Mouse (Mus musculus) forebrain, embryonic 10.5 days (tissue): ENCODE results near the gene Fbxw2. TPM values are rescaled to one million over a fixed set of nuclear protein-coding genes. Genes with fewer than 3 reads are reported as not detected.
"Not testable (repeated sequence)": the region's sequence is repeated elsewhere in the genome, so short reads cannot be mapped to it uniquely, and the experiment has no call there.

ENCODE experiments used
- DNase-seq: peaks from one replicate; pipeline ENCODE4 v3.0.0-alpha.2; 2017; ENCODE audit warnings: low spot score; ENCODE audit errors: extremely low spot score
- H3K27ac ChIP-seq: fragments of 300-500 bp; sonication (generic); 2 replicates; pipeline ENCODE4 v1.5.1; 2016; ENCODE audit warnings: mild to moderate bottlenecking
- H3K27me3 ChIP-seq: fragments of 300-500 bp; sonication (generic); 2 replicates; pipeline ENCODE4 v1.6.1; 2016; ENCODE audit warnings: mild to moderate bottlenecking; ENCODE audit not compliant: poor library complexity, severe bottlenecking
- H3K36me3 ChIP-seq: fragments of 300-500 bp; sonication (generic); replicated peaks from 2 replicates; pipeline ENCODE4 v1.6.1; 2016; ENCODE audit warnings: mild to moderate bottlenecking, moderate library complexity
- H3K4me1 ChIP-seq: fragments of 300-500 bp; sonication (generic); 2 replicates; pipeline ENCODE4 v1.6.1; 2016
- H3K4me3 ChIP-seq: fragments of 300-500 bp; sonication (generic); 2 replicates; pipeline ENCODE4 v1.5.1; 2016; ENCODE audit warnings: mild to moderate bottlenecking, moderate library complexity
- H3K9me3 ChIP-seq: fragments of 300-500 bp; sonication (generic); 2 replicates; pipeline ENCODE4 v1.6.1; 2016; ENCODE audit warnings: mild to moderate bottlenecking, moderate library complexity
- WGBS: fragments of 180-500 bp; shearing (Covaris S2); methylation state at CpG from one replicate; pipeline ENCODE4 v1.1.7; 2016; 5-methylcytosine and 5-hydroxymethylcytosine counted together
- polyA plus RNA-seq: library from polyadenylated mRNA; unstranded; fragments of >200 nt; fragmentation: Nextera tagmentation; extraction: Ambion mirVana; gene quantifications from 2 replicates; pipeline ENCODE4 v1.2.1, GENCODE M21; 2016

The Fbxw2 gene
- polyA plus RNA-seq, 1 experiment from 2014 or later, result 80.9 TPM

DNA sequence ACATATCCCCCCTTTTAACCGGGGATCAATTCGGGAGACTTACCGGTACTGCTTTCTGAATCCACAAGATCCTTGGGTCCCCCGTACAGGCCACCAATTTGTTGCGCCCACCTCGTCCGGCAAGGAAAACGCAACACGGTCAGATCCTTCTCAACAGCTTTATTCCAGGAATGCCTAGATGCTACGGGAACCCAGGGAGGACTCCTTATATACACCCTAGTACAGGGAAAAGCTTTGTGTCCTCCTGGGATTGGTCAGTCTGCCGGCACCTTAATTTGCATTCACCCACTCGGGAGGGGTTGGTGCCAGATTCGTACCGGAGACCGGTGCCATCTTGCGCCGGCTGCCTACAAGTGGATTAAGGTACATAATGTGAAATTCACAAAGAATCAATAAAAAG lies 7.5 kb upstream of the Fbxw2 start:
- Histone ChIP-seq H3K36me3 (no peaks in the 10 kb centered on the region), H3K27ac (no peak overlapping the region), H3K4me3 (no peak overlapping the region), H3K4me1 (no peaks in the 10 kb centered on the region), H3K9me3 (peaks cover 15% of the 10 kb centered on the region; the same call in 1 of the 2 replicates), H3K27me3 (no peaks in the 10 kb centered on the region)
- DNase-seq, result no peak
- WGBS, result 91% methylated on average over 17 of the region's 17 CpGs

DNA sequence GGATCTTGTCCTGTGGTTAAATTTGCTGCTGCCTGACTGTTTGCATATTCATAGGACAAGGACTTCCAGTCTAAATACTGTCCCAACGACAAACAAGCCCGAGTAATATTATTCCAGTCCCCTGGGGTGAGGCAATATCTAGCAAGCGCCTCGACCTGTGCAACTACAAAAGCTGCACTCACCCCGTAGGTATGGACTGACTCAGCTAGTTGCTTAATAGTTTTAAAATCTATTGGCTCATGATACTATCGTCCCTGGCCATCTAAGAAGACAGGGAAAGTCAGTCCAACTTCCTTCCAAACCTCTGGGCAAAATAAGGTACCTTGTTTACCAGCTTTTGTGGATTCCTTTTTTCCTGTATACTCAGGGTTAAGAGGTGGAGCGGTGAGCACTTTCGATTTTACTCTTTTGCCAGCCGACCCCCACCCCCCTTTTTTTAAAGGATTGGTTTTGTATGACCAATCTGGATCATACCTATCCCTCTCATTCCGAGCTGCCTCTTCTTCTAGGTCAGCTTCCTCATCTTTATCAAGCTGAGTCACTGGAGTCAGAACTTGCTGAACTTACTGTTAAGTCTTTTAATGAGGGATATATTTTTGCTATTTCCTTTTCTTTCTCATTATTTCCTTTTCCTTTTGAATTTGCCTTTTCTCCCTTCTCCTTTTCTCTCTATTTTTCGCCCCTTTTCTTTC lies 6.8 kb upstream of the Fbxw2 start, which contains the start of gene Gm34653:
Gene Gm34653 (plus strand): TSS at position 242 of the 692 bp plus-strand sequence.
- H3K27ac ChIP-seq, H3K4me1 ChIP-seq, H3K36me3 ChIP-seq, H3K4me3 ChIP-seq, DNase-seq, H3K27me3 ChIP-seq: not testable (repeated sequence)
- peaks cover 15% of the 10 kb centered on the region; the same call in 1 of the 2 replicates for H3K9me3 ChIP-seq
- WGBS, result 79% methylated on average over 11 of the region's 11 CpGs

DNA sequence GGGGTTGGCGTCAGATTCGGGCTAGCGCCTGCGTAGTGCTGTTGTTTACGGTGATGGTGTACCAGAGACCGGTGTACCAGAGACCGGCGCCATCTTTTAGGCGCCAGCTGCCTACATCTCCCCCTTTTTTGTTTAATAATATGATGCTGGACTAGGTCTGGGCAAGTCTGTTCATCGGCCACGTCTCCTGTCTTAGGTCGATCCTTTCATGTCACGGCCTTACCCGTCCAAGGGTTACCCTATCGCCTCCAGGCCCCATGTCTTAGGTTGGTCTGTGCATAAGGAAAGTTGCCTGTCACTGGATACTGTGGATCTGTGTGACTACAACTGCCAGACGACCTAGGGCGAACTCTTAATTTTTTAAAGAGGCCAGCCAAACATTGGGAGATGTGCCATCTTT lies 4.0 kb upstream of the Fbxw2 start:
- not testable (repeated sequence) for H3K4me3 ChIP-seq, H3K36me3 ChIP-seq, H3K27ac ChIP-seq, H3K27me3 ChIP-seq, H3K4me1 ChIP-seq, DNase-seq
- H3K9me3 ChIP-seq, result peaks cover 15% of the 10 kb centered on the region; the same call in 1 of the 2 replicates
- WGBS, result 95% methylated on average over 17 of the region's 17 CpGs

DNA sequence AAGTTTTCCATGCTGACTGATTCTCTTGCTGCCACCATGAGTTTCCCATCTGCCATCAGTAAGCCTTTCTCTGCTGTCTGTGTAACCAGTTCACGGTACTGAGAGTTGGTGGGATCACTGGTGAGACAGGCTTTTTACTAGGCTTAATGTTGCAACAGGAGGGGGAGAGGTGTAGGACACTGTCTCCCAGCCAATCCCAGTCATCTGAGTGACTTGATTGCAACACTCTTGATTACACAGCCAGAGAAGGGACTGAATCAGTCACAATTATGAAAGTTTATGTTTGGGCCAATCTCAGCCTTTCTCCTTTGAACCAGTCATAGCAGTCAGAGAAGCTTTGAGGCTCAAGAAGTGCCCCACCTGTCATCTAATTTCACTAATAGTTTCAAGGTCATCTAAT lies 1.9 kb upstream of the Fbxw2 start:
- Histone ChIP-seq H3K27ac (no peak overlapping the region), H3K36me3 (no peaks in the 10 kb centered on the region), H3K27me3 (no peaks in the 10 kb centered on the region), H3K4me1 (peaks cover 22% of the 10 kb centered on the region), H3K4me3 (no peak overlapping the region), H3K9me3 (peaks cover 15% of the 10 kb centered on the region; the same call in 1 of the 2 replicates)
- 85% methylated on average over 1 of the region's 1 CpGs for WGBS
- DNase-seq, result no peak

DNA sequence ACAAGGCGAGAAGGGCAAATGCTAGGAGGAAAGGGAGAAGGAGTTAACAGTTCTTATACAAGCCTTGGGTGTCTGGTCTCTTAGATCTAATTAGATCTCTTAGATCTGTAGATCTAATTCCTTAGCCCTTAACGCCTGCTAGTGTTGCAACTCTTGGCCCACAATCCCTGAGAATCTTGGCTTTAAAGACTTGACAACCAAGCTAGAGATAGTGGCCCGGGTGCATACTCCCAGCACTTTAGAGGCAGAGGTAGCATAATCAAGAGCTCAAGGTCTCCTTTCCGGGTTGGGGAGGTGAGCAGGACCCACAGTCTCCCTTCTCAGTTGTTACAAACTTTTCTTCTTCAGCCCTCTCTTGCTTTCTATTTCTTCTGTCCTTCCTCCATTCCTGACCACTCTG lies 1.5 kb upstream of the Fbxw2 start:
- Histone ChIP-seq H3K27me3 (no peaks in the 10 kb centered on the region), H3K27ac (no peak overlapping the region), H3K4me1 (peaks cover 22% of the 10 kb centered on the region), H3K4me3 (no peak overlapping the region), H3K36me3 (peaks cover 2% of the 10 kb centered on the region), H3K9me3 (peaks cover 15% of the 10 kb centered on the region; the same call in 1 of the 2 replicates)
- no peak for DNase-seq
- 91% methylated on average over 4 of the region's 4 CpGs for WGBS

DNA sequence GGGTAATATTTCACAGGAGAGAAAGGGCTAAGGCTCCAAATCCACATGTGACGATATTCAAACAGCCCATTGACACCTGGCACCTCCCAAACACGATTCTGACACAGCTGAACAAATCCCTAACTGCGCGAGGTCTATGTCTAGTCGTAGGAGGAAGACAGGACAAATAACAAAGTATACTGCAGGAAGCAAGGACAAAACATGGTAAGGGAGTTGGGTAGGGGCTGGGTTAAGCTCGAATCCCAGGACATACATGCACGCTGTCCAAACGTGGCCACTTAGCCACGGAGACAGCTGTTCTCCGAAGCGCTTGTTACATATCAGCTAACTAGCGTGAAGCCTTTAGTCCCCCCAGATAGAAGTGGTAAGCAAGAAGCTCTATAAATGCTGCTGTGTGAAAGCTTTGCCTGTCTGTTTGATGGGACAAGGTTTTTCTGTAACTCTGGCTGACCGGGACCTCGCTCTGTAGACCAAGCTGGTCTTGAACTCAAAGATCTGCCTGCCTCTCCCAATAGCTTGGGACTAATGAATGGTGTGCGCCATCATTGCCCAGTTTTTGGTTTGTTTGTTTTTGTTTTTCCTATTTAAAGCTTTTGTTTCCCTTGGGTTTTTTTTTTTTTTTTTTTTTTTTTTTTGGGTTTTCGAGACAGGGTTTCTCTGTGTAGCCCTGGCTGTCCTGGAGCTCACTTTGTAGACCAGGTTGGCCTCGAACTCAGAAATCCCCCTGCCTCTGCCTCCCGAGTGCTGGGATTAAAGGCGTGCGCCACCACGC lies 535 bp upstream of the Fbxw2 start:
- 33% methylated on average over 20 of the region's 21 CpGs for WGBS
- Histone ChIP-seq H3K9me3 (peaks cover 15% of the 10 kb centered on the region; the same call in 1 of the 2 replicates), H3K27ac (peak overlapping the region; percentile 90), H3K27me3 (no peaks in the 10 kb centered on the region), H3K4me1 (peaks cover 22% of the 10 kb centered on the region), H3K4me3 (peak overlapping the region; percentile 90), H3K36me3 (peaks cover 11% of the 10 kb centered on the region)
- no peak for DNase-seq

DNA sequence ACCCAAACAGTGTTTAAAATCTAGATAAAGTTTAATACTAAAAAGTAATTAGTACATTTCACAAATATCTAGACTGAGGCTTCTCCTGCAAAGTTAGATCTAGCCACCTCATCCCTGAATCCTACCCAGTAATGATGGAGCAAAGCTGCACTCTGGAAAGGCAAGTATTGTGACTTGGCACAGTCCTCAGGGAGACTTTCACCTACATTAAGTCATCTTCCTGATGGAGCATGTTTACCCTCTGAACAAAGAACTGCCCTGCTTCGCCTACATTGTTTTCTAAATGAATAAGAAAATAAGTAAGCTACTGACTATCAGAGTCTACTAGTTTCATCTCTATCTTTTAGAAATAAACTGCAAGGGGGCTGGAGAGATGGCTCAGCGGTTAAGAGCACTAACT lies 7.6 kb downstream of the Fbxw2 start:
- no peak for DNase-seq
- no peaks in the 10 kb centered on the region for H3K27me3 ChIP-seq
- no peak overlapping the region for H3K27ac ChIP-seq
- no peak overlapping the region for H3K4me3 ChIP-seq
- no peaks in the 10 kb centered on the region for H3K9me3 ChIP-seq
- no peaks in the 10 kb centered on the region for H3K4me1 ChIP-seq
- 90% methylated on average over 2 of the region's 2 CpGs for WGBS
- peaks cover 81% of the 10 kb centered on the region for H3K36me3 ChIP-seq

DNA sequence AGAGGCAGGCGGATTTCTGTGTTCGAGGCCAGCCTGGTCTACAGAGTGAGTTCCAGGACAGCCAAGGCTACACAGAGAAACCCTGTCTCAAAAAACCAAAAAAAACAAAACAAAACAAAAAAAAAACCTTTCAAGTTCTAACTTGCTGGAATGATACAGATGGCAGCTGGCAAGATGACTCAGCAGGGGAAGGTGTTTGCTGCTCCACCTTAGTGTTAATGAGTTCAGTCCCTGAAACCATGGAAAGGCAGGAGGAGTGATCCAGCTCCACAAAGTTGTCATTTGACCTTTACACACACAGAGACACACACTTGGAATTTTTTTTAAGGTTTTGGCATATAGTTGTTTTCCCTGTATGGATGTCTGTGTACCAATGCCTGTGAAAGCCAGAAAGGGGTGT lies 10.2 kb downstream of the Fbxw2 start:
- 95% methylated on average over 2 of the region's 2 CpGs for WGBS
- H3K4me1 ChIP-seq, result not testable (repeated sequence)

DNA sequence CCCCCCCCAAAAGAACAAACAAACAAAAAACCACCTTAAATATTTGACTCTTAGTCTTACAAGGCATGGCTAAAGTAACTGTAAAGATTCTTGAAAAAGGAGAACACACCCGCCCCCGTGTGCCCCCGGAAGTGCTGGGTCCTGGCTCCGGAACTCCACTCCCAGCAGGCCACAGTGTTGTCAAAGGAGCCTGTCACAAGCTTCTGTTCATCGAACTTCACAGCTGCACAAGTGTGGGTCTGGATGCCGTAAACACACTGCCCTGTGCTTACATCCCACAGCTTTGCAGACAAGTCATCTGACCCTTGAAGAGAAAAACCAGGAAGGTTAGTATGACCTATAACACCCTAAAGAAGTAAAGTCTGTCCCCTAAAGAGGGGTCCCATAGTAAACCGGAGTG lies 13.4 kb downstream of the Fbxw2 start:
- Histone ChIP-seq H3K36me3 (peaks cover 96% of the 10 kb centered on the region), H3K4me1 (no peaks in the 10 kb centered on the region), H3K9me3 (no peaks in the 10 kb centered on the region), H3K4me3 (no peak overlapping the region), H3K27me3 (no peaks in the 10 kb centered on the region), H3K27ac (no peak overlapping the region)
- WGBS, result 91% methylated on average over 7 of the region's 7 CpGs
- DNase-seq, result no peak

More for the DNA sequence above, 10.2 kb downstream of the Fbxw2 start:
- H3K27me3 ChIP-seq, H3K4me3 ChIP-seq, H3K27ac ChIP-seq, DNase-seq, H3K9me3 ChIP-seq: not testable (repeated sequence)
- H3K36me3 ChIP-seq, result peaks cover 91% of the 10 kb centered on the region

DNA sequence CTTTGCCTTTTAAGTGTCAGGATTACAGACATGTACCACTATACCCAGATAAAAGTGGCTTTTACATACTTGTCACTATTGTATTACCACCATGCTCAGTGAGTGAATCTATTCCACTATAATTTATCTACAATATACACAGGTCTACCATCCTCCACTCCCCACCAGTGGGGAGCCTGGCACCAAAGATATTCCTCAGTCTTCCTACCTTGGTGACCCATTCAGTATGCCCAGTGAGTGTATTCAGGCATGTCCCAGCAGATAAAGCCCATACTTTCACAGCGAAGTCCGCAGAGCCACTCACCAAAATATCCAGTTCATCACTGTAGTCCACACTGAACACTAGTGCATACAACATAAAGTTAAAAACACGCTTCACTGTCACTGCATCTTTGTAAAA lies 15.3 kb downstream of the Fbxw2 start:
- Histone ChIP-seq H3K4me3 (no peak overlapping the region), H3K27ac (no peak overlapping the region), H3K9me3 (no peaks in the 10 kb centered on the region), H3K4me1 (no peaks in the 10 kb centered on the region), H3K36me3 (peaks cover 98% of the 10 kb centered on the region), H3K27me3 (no peaks in the 10 kb centered on the region)
- DNase-seq, result no peak
- 92% methylated on average over 3 of the region's 3 CpGs for WGBS

DNA sequence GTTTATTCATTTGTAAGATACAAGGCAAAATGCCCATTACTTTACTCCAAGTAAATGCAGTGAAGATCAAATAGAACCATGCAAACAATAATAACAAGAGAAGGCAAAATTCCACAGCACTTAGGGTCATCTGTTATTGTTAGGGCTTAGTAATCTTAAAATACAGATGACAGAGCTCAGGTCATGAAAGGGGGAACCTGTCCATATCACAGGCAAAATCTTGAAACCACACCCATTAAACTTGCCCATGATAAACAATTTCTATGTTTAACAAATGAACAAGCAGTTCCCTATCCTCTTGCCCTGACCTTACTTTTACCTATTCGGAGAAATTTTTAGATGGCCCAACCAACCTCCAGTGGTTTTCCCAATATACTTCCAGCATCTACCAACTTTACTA lies 16.5 kb downstream of the Fbxw2 start:
- Histone ChIP-seq H3K4me3 (no peak overlapping the region), H3K27ac (no peak overlapping the region), H3K9me3 (no peaks in the 10 kb centered on the region), H3K27me3 (no peaks in the 10 kb centered on the region), H3K36me3 (peaks cover 98% of the 10 kb centered on the region), H3K4me1 (no peaks in the 10 kb centered on the region; the same call in none of the 2 replicates)
- WGBS, result 100% methylated on average over 1 of the region's 1 CpGs
- no peak for DNase-seq

DNA sequence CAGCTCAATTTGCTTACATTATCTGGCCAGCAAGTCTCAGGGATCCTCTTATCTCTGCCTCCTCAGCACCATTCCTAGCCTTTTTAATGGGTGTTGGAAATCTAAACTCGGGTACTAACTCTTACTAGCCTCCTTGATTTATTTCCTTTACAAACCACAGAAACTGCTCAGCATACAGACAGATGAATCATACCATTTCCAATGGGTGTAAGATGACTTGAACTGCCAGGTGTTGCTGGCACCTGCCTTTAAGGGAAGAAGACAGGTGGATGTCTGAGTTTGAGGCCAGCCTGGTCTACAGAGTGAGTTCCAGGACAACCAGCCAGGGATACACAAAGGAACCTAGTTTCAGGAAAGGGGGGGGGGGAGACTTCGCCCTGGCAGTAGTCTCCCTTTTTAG lies 18.1 kb downstream of the Fbxw2 start:
- Histone ChIP-seq H3K27ac (no peak overlapping the region), H3K4me1 (peaks cover 15% of the 10 kb centered on the region), H3K4me3 (no peak overlapping the region), H3K36me3 (peaks cover 93% of the 10 kb centered on the region), H3K27me3 (no peaks in the 10 kb centered on the region), H3K9me3 (no peaks in the 10 kb centered on the region)
- 87% methylated on average over 2 of the region's 2 CpGs for WGBS
- DNase-seq, result no peak

DNA sequence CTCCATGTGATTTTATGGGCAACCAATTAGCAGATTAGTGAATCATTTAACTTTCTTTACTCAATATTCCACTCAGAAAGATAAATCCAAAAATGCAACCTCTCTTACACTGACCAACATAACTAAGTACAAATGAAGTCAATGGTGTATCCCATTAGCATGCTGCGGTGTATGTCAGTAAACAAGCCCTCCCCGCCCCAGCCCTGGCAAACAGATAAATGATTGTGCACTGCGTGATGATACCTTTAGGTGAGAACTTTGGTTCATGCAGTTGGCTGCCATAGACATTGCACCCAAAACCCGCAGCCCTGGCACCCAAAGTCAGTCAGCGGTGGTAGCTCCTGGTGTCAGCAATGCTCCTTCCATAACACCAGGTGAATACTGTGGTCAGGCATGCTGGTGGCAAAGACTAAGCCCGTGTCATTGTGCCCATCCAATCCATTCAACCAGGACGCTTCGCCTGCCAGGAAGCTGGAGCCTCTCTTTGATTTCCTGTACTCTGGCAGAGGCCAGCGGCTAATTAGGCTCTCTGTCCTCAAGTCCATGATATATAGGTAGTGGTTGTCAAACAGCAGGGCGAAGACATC lies 20.7 kb downstream of the Fbxw2 start:
- WGBS, result 95% methylated on average over 10 of the region's 10 CpGs
- H3K4me1 ChIP-seq, result peaks cover 18% of the 10 kb centered on the region
- H3K27me3 ChIP-seq, result no peaks in the 10 kb centered on the region
- H3K36me3 ChIP-seq, result peaks cover 67% of the 10 kb centered on the region
- no peak for DNase-seq
- H3K27ac ChIP-seq, result no peak overlapping the region
- H3K9me3 ChIP-seq, result no peaks in the 10 kb centered on the region
- H3K4me3 ChIP-seq, result no peak overlapping the region
